Mouse (Mus musculus) midbrain, embryonic 10.5 days (tissue): Measurements from ENCODE around the gene Trp53i13. TPM values are rescaled to one million over a fixed set of nuclear protein-coding genes. Genes with fewer than 3 reads are reported as not detected.

Experiments
- DNase-seq: peaks from one replicate; pipeline ENCODE4 v3.0.0-alpha.2; 2017; ENCODE audit warnings: low spot score
- H3K27ac ChIP-seq: fragments of 300-500 bp; sonication (generic); replicated peaks from 2 replicates; pipeline ENCODE4 v1.5.1; 2016; ENCODE audit warnings: mild to moderate bottlenecking
- H3K27me3 ChIP-seq: fragments of 300-500 bp; sonication (generic); 2 replicates; pipeline ENCODE4 v1.6.1; 2016; ENCODE audit warnings: low read depth, mild to moderate bottlenecking; ENCODE audit not compliant: poor library complexity, severe bottlenecking
- H3K36me3 ChIP-seq: fragments of 300-500 bp; sonication (generic); 2 replicates; pipeline ENCODE4 v1.6.1; 2016; ENCODE audit warnings: mild to moderate bottlenecking, moderate library complexity
- H3K4me1 ChIP-seq: fragments of 300-500 bp; sonication (generic); 2 replicates; pipeline ENCODE4 v1.6.1; 2016
- H3K4me3 ChIP-seq: fragments of 300-500 bp; sonication (generic); 2 replicates; pipeline ENCODE4 v1.5.1; 2016; ENCODE audit warnings: mild to moderate bottlenecking, moderate library complexity
- H3K9me3 ChIP-seq: fragments of 300-500 bp; sonication (generic); replicated peaks from 2 replicates; pipeline ENCODE4 v1.6.1; 2016; ENCODE audit warnings: mild to moderate bottlenecking
- WGBS: fragments of 180-500 bp; shearing (Covaris S2); methylation state at CpG from one replicate; pipeline ENCODE4 v1.1.7; 2016; 5-methylcytosine and 5-hydroxymethylcytosine counted together
- polyA plus RNA-seq: library from polyadenylated mRNA; unstranded; fragments of >200 nt; fragmentation: Nextera tagmentation; extraction: Ambion mirVana; gene quantifications from 2 replicates; pipeline ENCODE4 v1.2.1, GENCODE M21; 2016

The Trp53i13 gene
- polyA plus RNA-seq, 1 experiment from 2014 or later: 31.3 TPM

DNA sequence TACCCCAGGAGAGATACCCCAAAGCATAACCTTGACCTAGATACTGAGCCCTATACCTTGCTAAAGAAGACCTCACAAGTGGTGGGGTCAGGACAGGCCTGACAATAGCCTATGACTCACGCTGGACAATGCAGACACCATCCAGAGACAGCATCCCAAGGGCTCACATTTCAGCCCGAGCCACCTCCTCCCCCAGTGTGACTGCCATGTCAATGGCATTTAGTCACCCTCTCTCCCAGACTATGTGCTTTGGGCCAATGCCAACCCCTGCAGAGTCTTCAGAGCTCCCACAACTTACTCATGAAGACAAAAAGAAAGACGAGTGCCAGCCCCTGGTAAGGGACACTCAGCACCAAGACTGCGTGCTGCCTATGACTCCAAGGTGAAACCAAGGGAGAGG lies 51.1 kb downstream of the Trp53i13 start:
- H3K4me3 ChIP-seq: no peak overlapping the region
- no peaks in the 10 kb centered on the region for H3K36me3 ChIP-seq
- WGBS: 69% methylated on average over 4 of the region's 4 CpGs
- H3K27ac ChIP-seq: no peak overlapping the region
- H3K4me1 ChIP-seq: peaks cover 35% of the 10 kb centered on the region
- no peaks in the 10 kb centered on the region for H3K9me3 ChIP-seq
- peaks cover 100% of the 10 kb centered on the region for H3K27me3 ChIP-seq
- no peak for DNase-seq

DNA sequence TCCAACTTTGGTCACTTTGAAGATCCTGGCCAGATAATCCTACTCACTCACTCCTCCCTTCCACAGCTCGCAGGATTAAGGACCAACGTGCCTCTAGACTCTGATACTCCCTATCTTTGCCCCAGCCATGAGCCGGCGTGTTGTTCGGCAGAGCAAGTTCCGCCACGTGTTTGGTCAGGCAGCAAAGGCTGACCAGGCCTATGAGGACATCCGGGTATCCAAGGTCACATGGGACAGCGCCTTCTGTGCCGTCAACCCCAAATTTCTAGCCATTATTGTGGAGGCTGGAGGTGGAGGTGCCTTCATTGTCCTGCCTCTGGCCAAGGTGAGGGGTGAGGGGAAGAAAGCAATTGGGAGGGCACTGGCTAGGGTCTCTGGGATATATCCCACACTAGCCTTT lies 52.0 kb downstream of the Trp53i13 start:
- WGBS: 70% methylated on average over 10 of the region's 10 CpGs
- peaks cover 96% of the 10 kb centered on the region for H3K27me3 ChIP-seq
- no peak overlapping the region for H3K27ac ChIP-seq
- H3K36me3 ChIP-seq: no peaks in the 10 kb centered on the region
- no peak overlapping the region for H3K4me3 ChIP-seq
- peaks cover 35% of the 10 kb centered on the region for H3K4me1 ChIP-seq
- no peak for DNase-seq
- no peaks in the 10 kb centered on the region for H3K9me3 ChIP-seq

DNA sequence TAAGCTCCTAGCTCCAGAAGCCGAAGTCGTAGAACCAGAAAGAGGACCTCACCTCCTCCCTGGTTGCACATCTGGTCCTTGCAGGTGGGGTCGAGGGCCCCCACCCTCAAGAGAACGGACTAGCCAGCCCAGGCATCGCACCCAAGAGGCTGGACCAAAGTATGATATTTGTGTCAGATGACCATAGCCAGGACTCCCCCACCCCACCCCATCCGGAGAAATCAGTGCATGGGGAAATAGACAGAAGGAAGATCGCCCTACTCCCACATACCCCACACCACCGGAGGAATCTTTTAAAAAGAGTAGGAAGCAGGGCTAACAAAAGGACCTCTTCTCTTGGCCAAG lies 52.7 kb downstream of the Trp53i13 start:
- 41% methylated on average over 8 of the region's 8 CpGs for WGBS

DNA sequence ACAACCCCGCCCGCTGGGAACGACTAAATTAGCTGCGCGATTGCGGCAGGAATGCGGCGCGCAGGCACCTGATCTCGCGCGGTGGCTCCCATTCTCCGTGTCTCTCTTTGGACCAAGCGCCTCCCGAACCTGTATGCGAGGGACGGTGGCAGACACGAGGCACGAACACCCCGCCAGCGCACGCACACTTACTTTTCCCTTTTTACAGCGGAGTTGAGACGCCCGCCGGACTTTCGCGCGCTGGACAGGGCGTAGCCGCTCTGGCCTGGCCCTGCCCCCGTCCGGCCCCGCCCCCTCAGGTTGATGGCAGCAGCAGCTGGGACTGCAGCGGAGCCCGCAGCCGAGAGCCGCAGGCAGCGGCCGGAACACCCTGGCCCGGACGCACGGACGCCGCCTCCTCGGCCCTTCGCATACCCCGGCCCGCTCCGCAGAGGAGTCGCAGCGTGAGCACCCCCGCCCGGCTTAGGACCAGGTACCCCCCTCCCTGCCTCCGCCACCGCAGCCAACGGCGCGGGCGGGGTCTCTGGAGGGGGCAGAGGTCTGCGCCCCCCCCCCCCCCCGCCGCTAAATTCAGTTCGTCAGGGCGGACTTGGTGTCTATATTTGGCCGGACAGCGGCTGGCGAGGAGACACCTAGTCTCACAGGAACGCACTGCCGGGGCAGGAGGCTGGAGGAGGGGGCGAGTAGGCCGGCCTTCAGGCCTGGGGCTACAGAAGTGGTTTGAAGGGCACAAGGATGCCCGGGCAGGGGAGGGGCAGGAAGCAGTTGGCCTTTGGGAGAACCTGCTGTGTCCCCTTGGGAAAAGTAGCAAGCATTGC lies 53.3 kb downstream of the Trp53i13 start, which contains the start of gene Coro6:
Coro6 (plus strand) TSS at position 129 of the 818 bp plus-strand sequence.
- Histone ChIP-seq H3K4me3 (peak within 1 kb of the TSS; percentile 69), H3K4me1 (peaks cover 29% of the 10 kb centered on the region), H3K27ac (peak within 1 kb of the TSS; percentile 73), H3K9me3 (no peaks in the 10 kb centered on the region), H3K27me3 (peaks cover 83% of the 10 kb centered on the region), H3K36me3 (no peaks in the 10 kb centered on the region)
- peak; percentile 79 for DNase-seq
- WGBS: under 1% methylated on average over 73 of the region's 73 CpGs

More for the DNA sequence above, 52.7 kb downstream of the Trp53i13 start:
- peaks cover 89% of the 10 kb centered on the region for H3K27me3 ChIP-seq
- H3K4me3 ChIP-seq: peak overlapping the region; percentile 69
- peaks cover 35% of the 10 kb centered on the region for H3K4me1 ChIP-seq
- no peak for DNase-seq
- H3K36me3 ChIP-seq: no peaks in the 10 kb centered on the region
- H3K9me3 ChIP-seq: no peaks in the 10 kb centered on the region
- H3K27ac ChIP-seq: no peak overlapping the region; the same call in 1 of the 2 replicates

DNA sequence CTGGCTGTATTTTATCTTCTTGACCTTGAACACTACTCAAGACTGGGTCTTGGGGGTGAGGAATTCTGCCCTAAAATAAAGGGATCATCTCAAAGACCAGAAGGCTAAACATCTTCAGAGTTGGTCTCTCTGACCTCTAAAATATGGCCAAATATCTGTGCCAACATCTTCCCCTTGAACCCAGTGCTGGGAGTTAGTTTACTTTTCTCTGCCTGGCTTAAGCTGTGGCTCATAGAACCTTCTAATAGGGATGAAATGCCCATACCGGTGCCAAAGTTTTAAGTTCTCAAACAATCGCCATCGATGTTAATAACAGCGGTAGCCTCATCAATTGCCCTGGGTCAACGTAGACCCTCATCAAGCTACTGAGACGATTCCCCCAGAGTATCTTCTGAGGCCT lies 53.9 kb downstream of the Trp53i13 start:
- 6% methylated on average over 6 of the region's 6 CpGs for WGBS
- H3K27ac ChIP-seq: peak overlapping the region; percentile 73; the same call in 1 of the 2 replicates
- peak; percentile 16 for DNase-seq
- peaks cover 76% of the 10 kb centered on the region for H3K27me3 ChIP-seq
- no peaks in the 10 kb centered on the region for H3K36me3 ChIP-seq
- peak overlapping the region; percentile 69 for H3K4me3 ChIP-seq
- peaks cover 23% of the 10 kb centered on the region for H3K4me1 ChIP-seq
- no peaks in the 10 kb centered on the region for H3K9me3 ChIP-seq

Other genes with a start within 250 kb of the Trp53i13 start
- not detected in 2 replicates for gene Coro6, start 53.6 kb downstream of the Trp53i13 start, polyA plus RNA-seq
- 7.4 and 11.8 TPM in 2 replicates for gene Ankrd13b, start 26.3 kb downstream of the Trp53i13 start, polyA plus RNA-seq
- gene Git1, start 22.4 kb downstream of the Trp53i13 start, polyA plus RNA-seq: 10.9 and 11.7 TPM in 2 replicates
- 3.9 and 4.2 TPM in 2 replicates for gene Abhd15, start 859 bp downstream of the Trp53i13 start, polyA plus RNA-seq
- gene Gm10392, start 3.2 kb upstream of the Trp53i13 start, polyA plus RNA-seq: 0.12 TPM in 1 of 2 replicates, not detected in the other
- gene Taok1, start 91.8 kb upstream of the Trp53i13 start, polyA plus RNA-seq: 13.9 and 16.6 TPM in 2 replicates
- 3.2 and 3.3 TPM in 2 replicates for gene Nufip2, start 170.2 kb upstream of the Trp53i13 start, polyA plus RNA-seq
- 1.9 and 2.0 TPM in 2 replicates for gene Cryba1, start 209.3 kb upstream of the Trp53i13 start, polyA plus RNA-seq
- 24.6 and 38.7 TPM in 2 replicates for gene Myo18a, start 247.3 kb upstream of the Trp53i13 start, polyA plus RNA-seq